Mouse (Mus musculus): ENCODE results near the gene Ybx2. TPM values are rescaled to one million over a fixed set of nuclear protein-coding genes. Genes with fewer than 3 reads are reported as not detected.
"Not testable (repeated sequence)": the region's sequence is repeated elsewhere in the genome, so short reads cannot be mapped to it uniquely, and the experiment has no call there.

The Ybx2 gene
- total RNA-seq, 2 experiments from 2014 or later, result 9.3 to 11.4 TPM

- DNase-seq (ENCODE audit: low spot score), result no peak
Observed at GRCm38 (mm10) chr11:69914917-69915430, 20.6 kb upstream of the Ybx2 start.

GRCm38 (mm10) chr11:69915667-69916627 lies 19.6 kb upstream of the Ybx2 start:
- no peak for DNase-seq (ENCODE audit: low spot score)

- DNase-seq (ENCODE audit: low spot score), result not testable (repeated sequence)
Observed at GRCm38 (mm10) chr11:69916652-69917378, 18.8 kb upstream of the Ybx2 start.

GRCm38 (mm10) chr11:69917379-69917948 lies 18.1 kb upstream of the Ybx2 start:
- no peak for DNase-seq (ENCODE audit: low spot score)

- DNase-seq (ENCODE audit: low spot score), result no peak
Observed at GRCm38 (mm10) chr11:69918118-69918517, 17.5 kb upstream of the Ybx2 start.

- no peak for DNase-seq (ENCODE audit: low spot score)
Observed at GRCm38 (mm10) chr11:69919053-69919452, 16.5 kb upstream of the Ybx2 start.

- peak; percentile 91 for DNase-seq (ENCODE audit: low spot score)
Observed at GRCm38 (mm10) chr11:69919661-69920265, 15.8 kb upstream of the Ybx2 start.

- DNase-seq (ENCODE audit: low spot score), result no peak
Observed at GRCm38 (mm10) chr11:69920266-69921031, 15.1 kb upstream of the Ybx2 start.

- peak; percentile 100 for DNase-seq (ENCODE audit: low spot score)
Observed at GRCm38 (mm10) chr11:69921114-69922011, 14.2 kb upstream of the Ybx2 start, which contains the start of gene Eif5a. TSS of gene Eif5a (minus strand) at chr11:69921958.

- no peak for DNase-seq (ENCODE audit: low spot score)
Observed at GRCm38 (mm10) chr11:69922012-69922756, 13.4 kb upstream of the Ybx2 start.

GRCm38 (mm10) chr11:69922796-69923195 lies 12.8 kb upstream of the Ybx2 start:
- no peak for DNase-seq (ENCODE audit: low spot score)

- DNase-seq (ENCODE audit: low spot score), result no peak
Observed at GRCm38 (mm10) chr11:69927501-69927900, 8.1 kb upstream of the Ybx2 start.

- DNase-seq (ENCODE audit: low spot score), result no peak
Observed at GRCm38 (mm10) chr11:69929712-69930111, 5.9 kb upstream of the Ybx2 start.

GRCm38 (mm10) chr11:69930176-69930575 lies 5.4 kb upstream of the Ybx2 start:
- DNase-seq (ENCODE audit: low spot score), result not testable (repeated sequence)

- DNase-seq (ENCODE audit: low spot score), result no peak
Observed at GRCm38 (mm10) chr11:69930967-69931537, 4.5 kb upstream of the Ybx2 start.

- DNase-seq (ENCODE audit: low spot score), result no peak
Observed at GRCm38 (mm10) chr11:69931769-69932168, 3.8 kb upstream of the Ybx2 start.

GRCm38 (mm10) chr11:69932254-69932653 lies 3.3 kb upstream of the Ybx2 start:
- DNase-seq (ENCODE audit: low spot score), result no peak

GRCm38 (mm10) chr11:69933066-69933465 lies 2.5 kb upstream of the Ybx2 start:
- DNase-seq (ENCODE audit: low spot score), result no peak

All from gastrocnemius, adult 18-20 months (tissue).